Mouse (Mus musculus): ENCODE data around the gene Lst1. TPM values are rescaled to one million over a fixed set of nuclear protein-coding genes. Genes with fewer than 3 reads are reported as not detected.

The Lst1 gene
- polyA plus RNA-seq, 1 experiment from 2014 or later = 17.5 TPM

DNA sequence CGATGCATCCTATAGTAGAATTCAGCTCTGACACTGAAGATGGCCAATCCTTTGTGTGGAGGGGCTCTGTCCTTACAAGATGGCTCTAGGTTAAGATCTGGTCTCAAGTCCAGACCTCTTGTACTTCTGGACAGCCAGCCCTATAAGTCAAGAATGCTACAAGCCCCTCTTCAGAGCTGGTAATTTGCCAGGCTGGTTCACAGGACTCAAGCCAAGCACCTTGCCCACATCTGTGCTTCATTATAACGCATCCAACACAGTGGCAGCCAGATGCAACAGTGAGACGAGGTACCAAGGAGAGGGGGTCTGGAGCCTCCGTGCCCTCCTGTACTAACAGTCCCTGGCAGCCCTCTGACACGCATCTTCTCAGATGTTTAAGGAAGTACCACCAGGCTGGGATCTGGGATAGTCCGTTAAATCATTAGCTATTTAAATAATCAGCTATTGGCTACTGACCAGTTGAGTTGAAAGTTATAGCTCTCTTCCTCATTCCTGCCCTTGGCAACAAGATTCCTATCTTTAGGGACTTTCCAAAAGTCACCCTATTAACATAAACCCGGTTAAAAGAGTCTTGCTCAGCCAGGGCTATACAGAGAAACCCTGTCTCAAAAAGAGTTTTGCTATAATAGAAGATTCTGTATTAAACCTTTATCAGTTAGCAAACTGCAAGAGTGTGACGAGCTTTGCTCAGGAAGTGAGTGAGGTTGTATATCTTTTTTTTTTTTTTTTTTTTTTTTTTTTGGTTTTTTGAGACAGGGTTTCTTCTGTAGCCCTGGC, 13.8 kb downstream of the Lst1 start:
- Histone ChIP-seq H3K27ac (replicated peaks) (no peak overlapping the region), H3K9me3 (ENCODE audit: control insufficient read depth, low read length) (no peaks in the 10 kb centered on the region), H3K4me2 (replicated peaks; ENCODE audit: low read depth) (no peak overlapping the region), H3K36me3 (ENCODE audit: control insufficient read depth, insufficient read depth, low read length) (no peaks in the 10 kb centered on the region), H3K4me3 (ENCODE audit: low read depth, low read length) (no peak overlapping the region), H3K4me1 (replicated peaks; ENCODE audit: control insufficient read depth, insufficient read depth) (no peaks in the 10 kb centered on the region), H3K27me3 (ENCODE audit: control insufficient read depth, insufficient read depth, low read length) (no peaks in the 10 kb centered on the region), H3K9ac (ENCODE audit: low read length) (no peak overlapping the region)
- no peak for ATAC-seq (ENCODE audit: low FRiP score, low TSS enrichment)
- no peak for DNase-seq (ENCODE audit: low spot score)
- 66% methylated on average over 8 of the region's 8 CpGs for WGBS
- TF ChIP-seq CTCF (IDR thresholded peaks at IDR 0.05; ENCODE audit: low read depth) = no peak
- TF ChIP-seq EP300 (optimal IDR thresholded peaks at IDR 0.05) = no peak

DNA sequence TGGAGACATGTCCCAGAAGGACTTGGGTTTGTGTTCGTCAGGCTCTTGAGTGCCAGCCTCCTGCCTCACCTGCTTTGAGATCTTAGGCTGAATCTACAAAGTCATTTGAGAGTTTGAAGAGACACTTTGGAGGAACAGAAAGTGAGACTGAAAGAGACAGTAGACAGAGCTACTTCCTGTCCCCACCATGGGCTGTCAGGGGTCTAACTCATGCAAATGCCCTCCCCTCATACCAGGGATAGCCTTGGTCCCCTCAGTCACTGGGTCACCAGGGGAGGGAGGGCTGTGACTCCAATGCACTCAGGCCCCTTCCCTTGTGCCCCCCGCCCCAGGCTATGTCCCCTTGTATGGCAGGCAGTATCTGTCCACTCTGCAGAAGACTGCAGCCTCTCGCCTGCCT, 14.9 kb downstream of the Lst1 start:
- Histone ChIP-seq H3K4me1 (replicated peaks; ENCODE audit: control insufficient read depth, insufficient read depth) (no peaks in the 10 kb centered on the region), H3K36me3 (ENCODE audit: control insufficient read depth, insufficient read depth, low read length) (no peaks in the 10 kb centered on the region), H3K27me3 (ENCODE audit: control insufficient read depth, insufficient read depth, low read length) (no peaks in the 10 kb centered on the region), H3K4me2 (replicated peaks; ENCODE audit: low read depth) (no peak overlapping the region), H3K9me3 (ENCODE audit: control insufficient read depth, low read length) (no peaks in the 10 kb centered on the region), H3K27ac (replicated peaks) (no peak overlapping the region; the same call in 1 of the 2 replicates), H3K9ac (ENCODE audit: low read length) (0 out of 2 replicates have a peak overlapping the region, but pooled peaks have one; percentile 41), H3K4me3 (ENCODE audit: low read depth, low read length) (no peak overlapping the region)
- WGBS = 77% methylated on average over 3 of the region's 3 CpGs
- ATAC-seq (ENCODE audit: low FRiP score, low TSS enrichment) (no peak), DNase-seq (ENCODE audit: low spot score) (no peak)
- no peak for TF ChIP-seq EP300 (optimal IDR thresholded peaks at IDR 0.05)
- no peak for TF ChIP-seq CTCF (IDR thresholded peaks at IDR 0.05; ENCODE audit: low read depth)

DNA sequence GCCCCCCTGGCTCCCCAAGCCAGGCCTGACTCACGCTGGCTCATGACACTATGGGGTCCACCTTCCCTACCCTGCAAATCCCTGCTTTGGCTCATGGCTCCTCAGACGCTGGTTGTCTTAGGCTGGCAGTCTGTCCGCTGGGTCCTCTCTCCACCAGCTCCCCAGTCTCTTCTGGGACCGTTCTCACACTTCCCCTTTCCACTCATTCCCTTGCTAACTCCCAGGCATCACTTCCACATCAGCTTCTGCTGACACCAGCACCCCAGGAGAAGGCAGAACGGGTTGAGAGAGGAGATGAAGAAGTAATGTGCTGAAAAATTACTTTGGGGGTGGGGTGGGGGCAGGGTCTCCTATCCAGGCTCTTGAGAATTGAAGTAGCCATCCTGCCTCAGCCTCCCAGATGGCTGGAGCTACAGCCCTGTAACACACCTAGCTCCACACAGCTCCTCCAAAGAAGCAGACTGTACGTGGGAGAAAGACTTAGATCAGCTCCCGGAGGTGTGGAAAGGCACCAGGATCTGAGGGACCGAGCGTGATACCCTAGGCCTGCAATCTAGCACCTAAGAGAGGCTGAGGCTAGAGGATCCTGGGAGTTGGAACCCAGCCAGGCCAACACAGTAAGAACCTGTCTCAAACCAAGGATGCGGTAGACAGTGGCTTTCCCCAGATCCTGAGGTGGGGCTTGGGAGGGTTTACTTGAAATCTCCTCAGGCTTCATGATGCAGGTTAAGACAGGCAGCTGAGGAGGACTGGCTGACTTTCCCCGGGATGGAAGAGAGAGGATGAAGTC, 15.6 kb downstream of the Lst1 start:
- Histone ChIP-seq H3K36me3 (ENCODE audit: control insufficient read depth, insufficient read depth, low read length) (no peaks in the 10 kb centered on the region), H3K9ac (ENCODE audit: low read length) (peak overlapping the region; percentile 41; the same call in 1 of the 2 replicates), H3K27ac (replicated peaks) (no peak overlapping the region), H3K9me3 (ENCODE audit: control insufficient read depth, low read length) (no peaks in the 10 kb centered on the region), H3K4me3 (ENCODE audit: low read depth, low read length) (no peak overlapping the region), H3K27me3 (ENCODE audit: control insufficient read depth, insufficient read depth, low read length) (no peaks in the 10 kb centered on the region), H3K4me2 (replicated peaks; ENCODE audit: low read depth) (no peak overlapping the region), H3K4me1 (replicated peaks; ENCODE audit: control insufficient read depth, insufficient read depth) (no peaks in the 10 kb centered on the region)
- ATAC-seq (ENCODE audit: low FRiP score, low TSS enrichment) = no peak
- TF ChIP-seq EP300 (optimal IDR thresholded peaks at IDR 0.05) (no peak), CTCF (IDR thresholded peaks at IDR 0.05; ENCODE audit: low read depth) (no peak)
- 64% methylated on average over 11 of the region's 11 CpGs for WGBS
- DNase-seq (ENCODE audit: low spot score) = no peak

DNA sequence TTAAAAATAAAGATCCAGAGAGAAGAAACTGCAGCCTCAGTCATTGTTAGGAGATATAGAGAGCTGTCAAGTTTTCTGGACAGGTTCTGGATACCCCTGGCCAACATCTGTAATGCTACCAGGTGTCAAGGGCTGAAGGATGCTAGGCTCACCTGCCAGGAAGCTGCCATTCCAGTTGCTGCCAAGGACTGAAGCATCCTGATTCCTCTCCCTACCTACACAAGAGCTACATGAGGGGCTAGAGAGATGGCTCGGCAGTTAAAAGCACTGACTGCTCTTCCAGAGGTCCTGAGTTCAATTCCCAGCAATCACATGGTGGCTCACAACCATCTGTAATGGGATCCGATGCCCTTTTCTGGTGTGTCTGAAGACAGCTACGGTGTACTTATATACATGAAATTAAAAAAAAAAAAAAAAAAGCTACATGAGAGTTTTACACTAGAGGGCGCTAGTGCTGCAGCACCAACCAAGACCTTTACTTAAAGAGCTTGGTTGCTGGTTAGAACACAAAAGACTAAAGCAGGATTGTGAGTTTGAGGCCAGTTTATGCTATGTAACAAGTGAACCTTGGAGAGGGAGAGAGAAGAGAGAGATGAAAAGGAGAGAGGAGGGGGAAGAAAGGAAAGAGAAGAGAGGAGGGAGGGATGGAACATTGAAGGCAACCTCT, 19.6 kb downstream of the Lst1 start:
- H3K4me2 ChIP-seq (replicated peaks; ENCODE audit: low read depth) = no peak overlapping the region
- DNase-seq (ENCODE audit: low spot score) (no peak), ATAC-seq (ENCODE audit: low FRiP score, low TSS enrichment) (no peak)

DNA sequence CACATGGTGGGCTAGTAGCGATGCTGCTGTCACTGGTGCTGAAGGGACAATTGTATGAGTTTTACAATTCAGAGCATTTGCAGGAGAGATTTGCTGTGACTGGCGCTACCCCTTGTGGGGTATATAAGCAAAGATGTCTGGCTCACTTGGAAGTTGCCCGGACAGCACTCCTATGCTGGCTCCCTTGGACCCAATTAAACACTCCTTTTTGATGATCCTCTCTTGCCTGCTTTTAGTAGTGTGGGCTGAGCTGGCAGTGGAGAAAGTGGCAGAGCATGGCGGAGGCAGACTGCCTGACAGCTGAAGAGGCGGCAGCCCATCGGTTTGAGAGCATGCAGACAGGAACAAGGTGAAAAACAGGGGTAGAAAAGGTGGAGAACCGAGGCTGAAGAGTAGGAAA, 20.4 kb downstream of the Lst1 start:
- Histone ChIP-seq H3K9ac (ENCODE audit: low read length) (no peak overlapping the region), H3K36me3 (ENCODE audit: control insufficient read depth, insufficient read depth, low read length) (no peaks in the 10 kb centered on the region), H3K27ac (replicated peaks) (no peak overlapping the region), H3K9me3 (ENCODE audit: control insufficient read depth, low read length) (no peaks in the 10 kb centered on the region), H3K4me1 (replicated peaks; ENCODE audit: control insufficient read depth, insufficient read depth) (peaks cover 5% of the 10 kb centered on the region), H3K27me3 (ENCODE audit: control insufficient read depth, insufficient read depth, low read length) (no peaks in the 10 kb centered on the region), H3K4me3 (ENCODE audit: low read depth, low read length) (no peak overlapping the region), H3K4me2 (replicated peaks; ENCODE audit: low read depth) (no peak overlapping the region)
- ATAC-seq (ENCODE audit: low FRiP score, low TSS enrichment) = no peak
- DNase-seq (ENCODE audit: low spot score) = no peak
- TF ChIP-seq CTCF (IDR thresholded peaks at IDR 0.05; ENCODE audit: low read depth) = no peak
- WGBS = 84% methylated on average over 7 of the region's 7 CpGs

More for the DNA sequence above, 19.6 kb downstream of the Lst1 start:
- no peaks in the 10 kb centered on the region for H3K27me3 ChIP-seq (ENCODE audit: control insufficient read depth, insufficient read depth, low read length)
- H3K4me1 ChIP-seq (replicated peaks; ENCODE audit: control insufficient read depth, insufficient read depth) = peaks cover 3% of the 10 kb centered on the region; the same call in 1 of the 2 replicates
- 14% methylated on average over 4 of the region's 4 CpGs for WGBS
- TF ChIP-seq CTCF (IDR thresholded peaks at IDR 0.05; ENCODE audit: low read depth) (peak; percentile 80), EP300 (optimal IDR thresholded peaks at IDR 0.05) (no peak)
- H3K9me3 ChIP-seq (ENCODE audit: control insufficient read depth, low read length) = no peaks in the 10 kb centered on the region
- H3K4me3 ChIP-seq (ENCODE audit: low read depth, low read length) = no peak overlapping the region
- no peak overlapping the region for H3K9ac ChIP-seq (ENCODE audit: low read length)
- H3K36me3 ChIP-seq (ENCODE audit: control insufficient read depth, insufficient read depth, low read length) = no peaks in the 10 kb centered on the region
- no peak overlapping the region for H3K27ac ChIP-seq (replicated peaks)
